Mouse (Mus musculus) intestine, postnatal 0 days (tissue): ENCODE results near the gene Nap1l4. TPM values are rescaled to one million over a fixed set of nuclear protein-coding genes. Genes with fewer than 3 reads are reported as not detected.
A peak's percentile ranks its signal among the peaks of the same experiment; 100 is the strongest.

Experiments used
- ATAC-seq: fragments of 200-750 bp; cut with Nextera tagmentation; 2 replicates; pipeline ENCODE4 v1.8.0; 2017; ENCODE audit warnings: mild to moderate bottlenecking, moderate TSS enrichment, moderate library complexity
- H3K27ac ChIP-seq: fragments of 300-500 bp; sonication (generic); 2 replicates; pipeline ENCODE4 v1.5.1; 2014; ENCODE audit warnings: mild to moderate bottlenecking, low read depth, low read length, moderate library complexity
- H3K27me3 ChIP-seq: fragments of 300-500 bp; sonication (generic); replicated peaks from 2 replicates; pipeline ENCODE4 v1.6.1; 2014; ENCODE audit warnings: low read length, mixed read lengths; ENCODE audit not compliant: control insufficient read depth, insufficient read depth
- H3K36me3 ChIP-seq: fragments of 300-500 bp; sonication (generic); 2 replicates; pipeline ENCODE4 v1.6.1; 2014; ENCODE audit warnings: mild to moderate bottlenecking, moderate library complexity; ENCODE audit not compliant: control insufficient read depth, insufficient read depth
- H3K4me1 ChIP-seq: fragments of 300-500 bp; sonication (generic); replicated peaks from 2 replicates; pipeline ENCODE4 v1.6.1; 2014; ENCODE audit warnings: antibody characterized with exemption, low read length, mixed read lengths; ENCODE audit not compliant: control insufficient read depth, insufficient read depth
- H3K4me2 ChIP-seq: fragments of 300-500 bp; sonication (generic); replicated peaks from 2 replicates; pipeline ENCODE4 v1.6.1; 2014; ENCODE audit warnings: low read depth, mild to moderate bottlenecking, moderate library complexity
- H3K4me3 ChIP-seq: fragments of 300-500 bp; sonication (generic); 2 replicates; pipeline ENCODE4 v1.5.1; 2014; ENCODE audit warnings: low read depth, low read length
- H3K9ac ChIP-seq: fragments of 300-500 bp; sonication (generic); 2 replicates; pipeline ENCODE4 v1.6.1; 2014; ENCODE audit warnings: mild to moderate bottlenecking, low read depth, low read length
- H3K9me3 ChIP-seq: fragments of 300-500 bp; sonication (generic); 2 replicates; pipeline ENCODE4 v1.6.1; 2016; ENCODE audit warnings: mixed run types; ENCODE audit not compliant: control insufficient read depth
- CTCF ChIP-seq: sonication (generic); IDR thresholded peaks from 2 replicates; pipeline ENCODE4 v1.5.1; 2016; ENCODE audit warnings: low read depth, mild to moderate bottlenecking, control low read depth, antibody characterized with exemption, moderate library complexity
- WGBS: fragments of 180-500 bp; shearing (Covaris S2); extraction: QIAGEN DNeasy Blood & Tissue Kit; methylation state at CpG from one replicate; pipeline ENCODE4 v1.1.7; 2014; 5-methylcytosine and 5-hydroxymethylcytosine counted together
- polyA plus RNA-seq: library from polyadenylated mRNA; unstranded; fragments of >200 nt; fragmentation: Nextera tagmentation; extraction: Ambion mirVana; gene quantifications from 2 replicates; pipeline ENCODE4 v1.2.1, GENCODE M21; 2015

Gene Nap1l4
- polyA plus RNA-seq: 79.9 and 85.0 TPM in 2 replicates

GRCm38 (mm10) chr7:143548976-143549457 lies at the start of gene Nap1l4:
TSS of gene Nap1l4 (minus strand) at chr7:143549106.
- under 1% methylated on average over 42 of the region's 43 CpGs for WGBS
- Histone ChIP-seq H3K4me2 (peak within 1 kb of the TSS; percentile 72), H3K27me3 (no peaks in the 10 kb centered on the region), H3K4me1 (no peaks in the 10 kb centered on the region), H3K9me3 (no peaks in the 10 kb centered on the region), H3K4me3 (peak within 1 kb of the TSS; percentile 90), H3K36me3 (no peaks in the 10 kb centered on the region), H3K27ac (peak within 1 kb of the TSS; percentile 96), H3K9ac (peak within 1 kb of the TSS; percentile 87)
- TF ChIP-seq CTCF: no peak
- ATAC-seq: peak; percentile 99

GRCm38 (mm10) chr7:143594865-143595264 lies 46.0 kb upstream of the Nap1l4 start:
- no peak; the same call in 1 of the 2 replicates for TF ChIP-seq CTCF
- H3K4me3 ChIP-seq: no peak overlapping the region
- peak; percentile 77 for ATAC-seq
- no peaks in the 10 kb centered on the region for H3K27me3 ChIP-seq
- no peak overlapping the region for H3K4me2 ChIP-seq
- H3K9ac ChIP-seq: no peak overlapping the region
- 27% methylated on average over 5 of the region's 5 CpGs for WGBS
- H3K4me1 ChIP-seq: peaks cover 7% of the 10 kb centered on the region
- no peak overlapping the region; the same call in 1 of the 2 replicates for H3K27ac ChIP-seq
- peaks cover 22% of the 10 kb centered on the region; the same call in 1 of the 2 replicates for H3K36me3 ChIP-seq
- H3K9me3 ChIP-seq: no peaks in the 10 kb centered on the region

GRCm38 (mm10) chr7:143592255-143592654 lies 43.3 kb upstream of the Nap1l4 start:
- 86% methylated on average over 10 of the region's 10 CpGs for WGBS
- no peak for ATAC-seq

GRCm38 (mm10) chr7:143588006-143588405 lies 39.1 kb upstream of the Nap1l4 start:
- 94% methylated on average over 4 of the region's 4 CpGs for WGBS
- Histone ChIP-seq H3K4me2 (no peak overlapping the region), H3K27ac (no peak overlapping the region), H3K27me3 (no peaks in the 10 kb centered on the region), H3K9me3 (no peaks in the 10 kb centered on the region), H3K9ac (no peak overlapping the region), H3K4me1 (no peaks in the 10 kb centered on the region), H3K36me3 (peaks cover 70% of the 10 kb centered on the region), H3K4me3 (no peak overlapping the region)
- no peak for TF ChIP-seq CTCF
- ATAC-seq: no peak

More at GRCm38 (mm10) chr7:143592255-143592654, 43.3 kb upstream of the Nap1l4 start:
- Histone ChIP-seq H3K9me3 (no peaks in the 10 kb centered on the region), H3K9ac (no peak overlapping the region), H3K27me3 (no peaks in the 10 kb centered on the region), H3K4me1 (peaks cover 4% of the 10 kb centered on the region; the same call in 1 of the 2 replicates), H3K27ac (no peak overlapping the region), H3K36me3 (peaks cover 41% of the 10 kb centered on the region), H3K4me3 (no peak overlapping the region), H3K4me2 (no peak overlapping the region)
- no peak for TF ChIP-seq CTCF

- H3K27me3 ChIP-seq: no peaks in the 10 kb centered on the region
- no peak for TF ChIP-seq CTCF
- H3K4me2 ChIP-seq: no peak overlapping the region
- no peaks in the 10 kb centered on the region for H3K4me1 ChIP-seq
- no peaks in the 10 kb centered on the region for H3K9me3 ChIP-seq
- no peak overlapping the region for H3K27ac ChIP-seq
- H3K36me3 ChIP-seq: peaks cover 73% of the 10 kb centered on the region
- no peak overlapping the region for H3K9ac ChIP-seq
- H3K4me3 ChIP-seq: no peak overlapping the region
- ATAC-seq: no peak
- WGBS: 88% methylated on average over 5 of the region's 5 CpGs
These were observed 38.7 kb upstream of the Nap1l4 start for GRCm38 (mm10) chr7:143587586-143587985.

GRCm38 (mm10) chr7:143583956-143584355 lies 35.0 kb upstream of the Nap1l4 start:
- H3K36me3 ChIP-seq: peaks cover 86% of the 10 kb centered on the region
- ATAC-seq: no peak
- H3K4me2 ChIP-seq: no peak overlapping the region
- H3K27ac ChIP-seq: no peak overlapping the region
- 38% methylated on average over 3 of the region's 3 CpGs for WGBS
- H3K27me3 ChIP-seq: no peaks in the 10 kb centered on the region
- H3K9ac ChIP-seq: no peak overlapping the region
- TF ChIP-seq CTCF: peak; percentile 91
- H3K4me3 ChIP-seq: no peak overlapping the region
- H3K9me3 ChIP-seq: no peaks in the 10 kb centered on the region
- no peaks in the 10 kb centered on the region for H3K4me1 ChIP-seq
